Mouse (Mus musculus) CH12.LX (cell line): ENCODE measurements around the gene Lgr6.

Source experiments
- KAT2A ChIP-seq: IDR thresholded peaks from 2 replicates; pipeline ENCODE4 v1.6.1; 2012; ENCODE audit warnings: low read length, improper control_type of control experiment, inconsistent platforms; ENCODE audit not compliant: insufficient replicate concordance
- MAZ ChIP-seq: IDR thresholded peaks from 2 replicates; pipeline ENCODE4 v1.6.1; 2012; ENCODE audit warnings: low read depth, mild to moderate bottlenecking, inconsistent platforms, low read length, improper control_type of control experiment, moderate library complexity
- MYC ChIP-seq: IDR thresholded peaks from 2 replicates; pipeline ENCODE4 v1.6.1; 2011; ENCODE audit warnings: low read depth, mild to moderate bottlenecking, improper control_type of control experiment, low read length
- POLR2A ChIP-seq: IDR thresholded peaks from 2 replicates; pipeline ENCODE4 v1.6.1; 2011; ENCODE audit warnings: low read depth, mild to moderate bottlenecking, improper control_type of control experiment, low read length

DNA sequence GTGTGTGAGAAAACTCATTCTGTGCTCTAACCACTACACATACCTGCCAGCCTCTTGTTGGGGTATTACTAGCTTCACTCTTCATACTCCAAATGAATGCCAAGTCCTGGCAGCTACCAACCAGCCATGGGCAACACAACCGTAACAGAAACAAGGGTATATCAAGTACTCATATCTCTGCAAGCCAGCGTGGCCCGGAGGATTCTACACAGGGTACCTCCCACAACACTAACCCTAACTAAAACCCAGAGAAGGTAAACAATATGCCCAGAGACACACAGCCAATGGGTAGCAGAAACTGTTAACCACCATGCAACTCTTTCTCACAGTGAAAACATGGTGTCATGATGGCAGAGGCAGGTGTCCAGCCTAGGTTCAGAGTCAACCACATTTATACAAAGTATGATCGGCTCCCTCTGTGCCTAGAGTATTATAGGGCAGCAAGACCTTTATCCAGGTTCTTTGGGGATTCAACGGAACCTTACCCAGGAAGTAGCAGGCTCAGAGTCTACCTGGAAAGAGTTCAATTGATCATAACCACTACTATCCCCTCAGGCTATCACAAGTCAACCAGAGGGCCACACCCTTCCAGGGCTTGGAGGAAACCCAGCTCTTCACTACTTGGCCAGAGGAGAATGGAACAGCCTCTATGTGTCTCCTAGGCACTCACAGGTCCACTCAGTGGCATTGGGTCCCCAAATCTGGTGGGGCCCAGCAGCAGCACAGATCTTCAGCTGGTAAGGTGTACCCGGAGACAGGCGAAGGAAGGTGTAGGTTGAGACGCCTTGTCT lies 19.7 kb upstream of the Lgr6 start:
- TF ChIP-seq POLR2A (no peak), KAT2A (no peak), MAZ (no peak), MYC (no peak)
